Mouse (Mus musculus) MEL (cell line): ENCODE measurements around the gene Ppp6r3. TPM values are rescaled to one million over a fixed set of nuclear protein-coding genes. Genes with fewer than 3 reads are reported as not detected.

ENCODE experiments used
- DNase-seq: peaks from one replicate; pipeline ENCODE4 v3.0.0; 2011; ENCODE audit warnings: low read depth, low spot score
- H3K27ac ChIP-seq: 2 replicates; pipeline ENCODE4 v1.5.1; 2012; ENCODE audit warnings: low read depth, mild to moderate bottlenecking, control low read depth, low read length, moderate library complexity; ENCODE audit not compliant: control insufficient read depth
- H3K27me3 ChIP-seq, 2 experiments: fragments of 150-350 bp in 1 of 2; sonication (generic) in 1 of 2; 2 replicates each; pipeline ENCODE4 v1.6.1; 2012; ENCODE audit warnings: low read length in 2 of 2, mild to moderate bottlenecking in 2 of 2, improper control_type of control experiment in 1 of 2, moderate library complexity in 1 of 2; ENCODE audit not compliant: insufficient read depth in 2 of 2, control insufficient read depth in 1 of 2
- H3K36me3 ChIP-seq, 2 experiments: 2 replicates each; pipeline ENCODE4 v1.6.1; 2012 to 2014; ENCODE audit warnings: low read length in 2 of 2, improper control_type of control experiment in 1 of 2, inconsistent platforms in 1 of 2, mild to moderate bottlenecking in 1 of 2; ENCODE audit not compliant: insufficient read depth in 2 of 2, control insufficient read depth in 1 of 2
- H3K4me1 ChIP-seq, 2 experiments: fragments of 150-350 bp in 1 of 2; sonication (generic) in 1 of 2; 2 replicates each; pipeline ENCODE4 v1.6.1; 2012; ENCODE audit warnings: low read length in 2 of 2, improper control_type of control experiment in 1 of 2, mild to moderate bottlenecking in 1 of 2; ENCODE audit not compliant: insufficient read depth in 2 of 2, control insufficient read depth in 1 of 2
- H3K4me3 ChIP-seq, 2 experiments: fragments of 150-350 bp in 1 of 2; sonication (generic) in 1 of 2; 2 replicates each; pipeline ENCODE4 v1.5.1; 2012; ENCODE audit warnings: low read depth in 2 of 2, low read length in 2 of 2, mild to moderate bottlenecking in 2 of 2, moderate library complexity in 2 of 2, control low read depth in 1 of 2, improper control_type of control experiment in 1 of 2; ENCODE audit not compliant: control insufficient read depth in 1 of 2, insufficient read depth in 1 of 2
- H3K79me2 ChIP-seq: 2 replicates; pipeline ENCODE4 v1.6.1; 2012; ENCODE audit warnings: mild to moderate bottlenecking, low read length, moderate library complexity; ENCODE audit not compliant: control insufficient read depth, poor library complexity, insufficient read depth
- H3K9ac ChIP-seq: 2 replicates; pipeline ENCODE4 v1.6.1; 2012; ENCODE audit warnings: low read depth, mild to moderate bottlenecking, control low read depth, low read length, moderate library complexity; ENCODE audit not compliant: control insufficient read depth, poor library complexity, severe bottlenecking
- H3K9me3 ChIP-seq: fragments of 150-350 bp; sonication (generic); replicated peaks from 2 replicates; pipeline ENCODE4 v1.6.1; 2012; ENCODE audit warnings: mild to moderate bottlenecking, low read length, improper control_type of control experiment, moderate library complexity; ENCODE audit not compliant: insufficient read depth
- CTCF ChIP-seq, 3 experiments: IDR thresholded peaks in 2 of 3; conservative IDR thresholded peaks in 1 of 3; 2 replicates each; pipeline ENCODE4 v1.5.1; 2011 to 2012; ENCODE audit warnings: low read length in 3 of 3, low read depth in 2 of 3, mild to moderate bottlenecking in 2 of 3, improper control_type of control experiment in 1 of 3, inconsistent platforms in 1 of 3, mixed read lengths in 1 of 3, moderate library complexity in 1 of 3; ENCODE audit not compliant: control insufficient read depth in 1 of 3, insufficient read depth in 1 of 3, poor library complexity in 1 of 3, severe bottlenecking in 1 of 3
- E2F4 ChIP-seq: IDR thresholded peaks from 2 replicates; pipeline ENCODE4 v1.6.1; 2011; ENCODE audit warnings: low read depth, low read length, improper control_type of control experiment, borderline replicate concordance
- ELF1 ChIP-seq: IDR thresholded peaks from 2 replicates; pipeline ENCODE4 v1.6.1; 2014; ENCODE audit warnings: low read depth, mild to moderate bottlenecking, inconsistent platforms, low read length, improper control_type of control experiment, moderate library complexity
- EP300 ChIP-seq, 2 experiments: IDR thresholded peaks; 2 replicates each; pipeline ENCODE4 v1.6.1; 2011; ENCODE audit warnings: improper control_type of control experiment in 2 of 2, low read length in 2 of 2, low read depth in 1 of 2, mild to moderate bottlenecking in 1 of 2
- GABPA ChIP-seq: IDR thresholded peaks from 2 replicates; pipeline ENCODE4 v1.6.1; 2012; ENCODE audit warnings: low read depth, mild to moderate bottlenecking, inconsistent platforms, low read length, improper control_type of control experiment, moderate library complexity
- HCFC1 ChIP-seq: IDR thresholded peaks from 2 replicates; pipeline ENCODE4 v1.6.1; 2012; ENCODE audit warnings: low read depth, mild to moderate bottlenecking, inconsistent platforms, low read length, improper control_type of control experiment, moderate library complexity
- MAX ChIP-seq: IDR thresholded peaks from 2 replicates; pipeline ENCODE4 v1.6.1; 2011; ENCODE audit warnings: low read length, improper control_type of control experiment
- MEF2A ChIP-seq: IDR thresholded peaks from 2 replicates; pipeline ENCODE4 v1.6.1; 2014; ENCODE audit warnings: low read depth, mild to moderate bottlenecking, inconsistent platforms, low read length, improper control_type of control experiment; ENCODE audit not compliant: poor library complexity, insufficient replicate concordance, severe bottlenecking; ENCODE audit errors: extremely low read depth
- MYB ChIP-seq: IDR thresholded peaks from 2 replicates; pipeline ENCODE4 v1.6.1; 2011; ENCODE audit warnings: mild to moderate bottlenecking, low read depth, low read length, improper control_type of control experiment
- MYC ChIP-seq: IDR thresholded peaks from 2 replicates; pipeline ENCODE4 v1.6.1; 2011; ENCODE audit warnings: low read depth, mild to moderate bottlenecking, low read length, improper control_type of control experiment, moderate library complexity
- RAD21 ChIP-seq: IDR thresholded peaks from 2 replicates; pipeline ENCODE4 v1.6.1; 2011; ENCODE audit warnings: mild to moderate bottlenecking, low read depth, low read length, improper control_type of control experiment
- TAL1 ChIP-seq: IDR thresholded peaks from 2 replicates; pipeline ENCODE4 v1.6.1; 2012; ENCODE audit warnings: mild to moderate bottlenecking, inconsistent platforms, low read length, moderate library complexity, mixed read lengths
- TBP ChIP-seq: IDR thresholded peaks from 2 replicates; pipeline ENCODE4 v1.8.0; 2011; ENCODE audit warnings: low read depth, low read length, improper control_type of control experiment
- TCF12 ChIP-seq: IDR thresholded peaks from 2 replicates; pipeline ENCODE4 v1.6.1; 2014; ENCODE audit warnings: low read depth, mild to moderate bottlenecking, inconsistent platforms, low read length, improper control_type of control experiment, moderate library complexity
- UBTF ChIP-seq: IDR thresholded peaks from 2 replicates; pipeline ENCODE4 v1.6.1; 2012; ENCODE audit warnings: low read depth, mild to moderate bottlenecking, inconsistent platforms, low read length, improper control_type of control experiment, moderate library complexity, borderline replicate concordance; ENCODE audit not compliant: insufficient read depth
- USF1 ChIP-seq: IDR thresholded peaks from 2 replicates; pipeline ENCODE4 v1.6.1; 2014; ENCODE audit warnings: low read depth, mild to moderate bottlenecking, inconsistent platforms, low read length, improper control_type of control experiment, moderate library complexity
- ZC3H11A ChIP-seq: IDR thresholded peaks from 2 replicates; pipeline ENCODE4 v1.6.1; 2012; ENCODE audit warnings: low read depth, mild to moderate bottlenecking, inconsistent platforms, low read length, improper control_type of control experiment
- ZMIZ1 ChIP-seq: IDR thresholded peaks from 2 replicates; pipeline ENCODE4 v1.6.1; 2012; ENCODE audit warnings: low read depth, mild to moderate bottlenecking, inconsistent platforms, low read length, improper control_type of control experiment, moderate library complexity
- polyA plus RNA-seq, 2 experiments: library from polyadenylated mRNA; stranded (reverse) in 1 of 2; unstranded in 1 of 2; fragments of >175 nt in 1 of 2; fragments of >200 nt in 1 of 2; gene quantifications; 2 replicates each; pipeline versions ENCODE4 v1.2.1 to v1.2.4; 2012; ENCODE audit warnings: low replicate concordance in 2 of 2, low read depth in 1 of 2; ENCODE audit not compliant: insufficient read length in 2 of 2, insufficient read depth in 1 of 2, missing spikeins in 1 of 2
- total RNA-seq: library from RNA; depleted of rRNA; stranded (reverse); fragments of 300-350 nt; gene quantifications from 2 replicates; pipeline ENCODE4 v1.2.3, GENCODE M21; 2012

The Ppp6r3 gene
- total and polyA plus RNA-seq, 3 experiments: 49.4 to 135 (median 70.0) TPM

- TF ChIP-seq HCFC1: no peak
- no peak for TF ChIP-seq MAX
Observed at GRCm38 (mm10) chr19:3450714-3451113, 124.8 kb downstream of the Ppp6r3 start (continued).

- Histone ChIP-seq H3K9me3 (no peaks in the 10 kb centered on the region), H3K36me3 (no peaks in the 10 kb centered on the region), H3K4me1 (no peaks in the 10 kb centered on the region), H3K79me2 (no peaks in the 10 kb centered on the region), H3K9ac (no peak overlapping the region), H3K27ac (no peak overlapping the region), H3K27me3 (no peaks in the 10 kb centered on the region)
- peak; percentile 18 for DNase-seq
- TF ChIP-seq MYC (no peak), E2F4 (no peak)
- TF ChIP-seq, all 39 proteins: peak for 0
- no peak overlapping the region for H3K4me3 ChIP-seq
Observed at GRCm38 (mm10) chr19:3449248-3449647, 126.3 kb downstream of the Ppp6r3 start.

DNA sequence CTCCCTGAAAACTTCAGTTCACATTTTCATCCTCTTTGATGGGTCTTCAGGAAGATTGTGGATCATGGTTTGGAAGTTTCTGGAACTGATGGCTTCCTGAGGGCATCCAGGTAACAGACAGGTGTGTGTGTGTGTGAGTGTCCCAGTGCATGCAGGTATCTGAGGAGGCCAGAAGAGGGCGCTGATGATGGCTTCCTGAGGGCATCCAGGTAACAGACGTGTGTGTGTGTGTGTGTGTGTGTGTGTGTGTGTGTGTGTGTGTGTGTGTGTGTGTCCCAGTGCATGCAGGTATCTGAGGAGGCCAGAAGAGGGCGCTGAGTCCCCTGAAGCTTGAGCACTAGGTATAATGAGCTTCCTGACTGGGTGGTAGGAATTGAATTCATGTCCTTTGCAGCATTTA lies 128.2 kb downstream of the Ppp6r3 start:
- no peaks in the 10 kb centered on the region for H3K36me3 ChIP-seq
- DNase-seq: no peak
- H3K9ac ChIP-seq: no peak overlapping the region

GRCm38 (mm10) chr19:3441092-3441491 lies 134.5 kb downstream of the Ppp6r3 start:
- no peaks in the 10 kb centered on the region for H3K79me2 ChIP-seq
- TF ChIP-seq TAL1 (no peak), ZC3H11A (no peak), UBTF (no peak), TBP (no peak), EP300 (IDR thresholded peaks at IDR 0.05; ENCODE audit: low read depth in 1 of 2, low read length in 2 of 2) (no peak), ELF1 (no peak), RAD21 (no peak), GABPA (no peak), ZMIZ1 (no peak), TCF12 (no peak), MYC (no peak), MYB (no peak), MEF2A (no peak)
- H3K36me3 ChIP-seq: no peaks in the 10 kb centered on the region
- no peak overlapping the region for H3K9ac ChIP-seq
- no peak overlapping the region for H3K4me3 ChIP-seq
- H3K27me3 ChIP-seq: peaks cover 0 to 2% of the 10 kb centered on the region in 2 experiments; a peak in 2 of 4 replicates
- H3K4me1 ChIP-seq: no peaks in the 10 kb centered on the region
- H3K9me3 ChIP-seq: no peaks in the 10 kb centered on the region
- no peak overlapping the region for H3K27ac ChIP-seq
- DNase-seq: no peak

More for the DNA sequence above, 128.2 kb downstream of the Ppp6r3 start:
- H3K27ac ChIP-seq: no peak overlapping the region
- no peaks in the 10 kb centered on the region for H3K9me3 ChIP-seq
- no peaks in the 10 kb centered on the region for H3K4me1 ChIP-seq
- TF ChIP-seq HCFC1: no peak
- TF ChIP-seq USF1: no peak
- peak in 2 of 3 experiments; percentile 30 to 34; a peak in 2 of 6 replicates for TF ChIP-seq CTCF (IDR thresholded peaks at IDR 0.05 in 2 of 3, conservative IDR thresholded peaks at IDR 0.05 in 1 of 3; ENCODE audit: control insufficient read depth in 1 of 3, insufficient read depth in 1 of 3, low read depth in 2 of 3, low read length in 3 of 3, poor library complexity in 1 of 3, severe bottlenecking in 1 of 3)
- H3K4me3 ChIP-seq: no peak overlapping the region
- no peaks in the 10 kb centered on the region for H3K79me2 ChIP-seq
- no peaks in the 10 kb centered on the region; a peak in 1 of 4 replicates for H3K27me3 ChIP-seq
